Mouse (Mus musculus): ENCODE measurements around the gene Tubg2. TPM values are rescaled to one million over a fixed set of nuclear protein-coding genes. Genes with fewer than 3 reads are reported as not detected.
A peak's percentile ranks its signal among the peaks of the same experiment; 100 is the strongest.
"Not testable (repeated sequence)": the region's sequence is repeated elsewhere in the genome, so short reads cannot be mapped to it uniquely, and the experiment has no call there.

Tubg2 gene
- polyA plus RNA-seq, 1 experiment from 2014 or later = 10.4 TPM

DNA sequence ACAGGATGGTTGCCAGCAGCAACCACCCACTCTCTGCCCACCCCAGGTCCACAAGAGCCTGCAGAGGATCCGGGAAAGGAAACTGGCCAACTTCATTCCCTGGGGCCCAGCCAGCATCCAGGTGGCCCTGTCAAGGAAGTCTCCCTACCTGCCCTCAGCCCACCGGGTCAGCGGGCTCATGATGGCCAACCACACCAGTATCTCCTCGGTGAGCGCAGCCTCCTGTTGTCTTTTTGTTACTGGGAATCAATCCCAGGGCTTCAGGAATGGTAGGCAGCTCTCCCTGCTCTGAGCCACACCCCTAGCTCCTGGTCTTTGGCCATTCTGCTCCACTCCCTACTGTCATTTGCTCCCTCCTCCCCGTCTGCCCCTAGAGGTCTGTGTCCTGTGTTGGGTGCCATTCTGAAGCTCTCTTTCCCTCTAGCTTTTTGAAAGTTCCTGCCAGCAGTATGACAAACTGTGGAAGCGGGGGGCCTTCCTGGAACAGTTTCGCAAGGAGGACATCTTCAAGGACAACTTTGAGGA, 5.3 kb downstream of the Tubg2 start:
- not testable (repeated sequence) for H3K9ac ChIP-seq; H3K4me2 ChIP-seq (replicated peaks); H3K4me3 ChIP-seq; ATAC-seq (ENCODE audit: low FRiP score); H3K27ac ChIP-seq; H3K9me3 ChIP-seq (replicated peaks)
- Histone ChIP-seq H3K4me1 (peaks cover 18% of the 10 kb centered on the region), H3K27me3 (peaks cover 79% of the 10 kb centered on the region), H3K36me3 (peaks cover 19% of the 10 kb centered on the region)
- WGBS = 81% methylated on average over 8 of the region's 8 CpGs

DNA sequence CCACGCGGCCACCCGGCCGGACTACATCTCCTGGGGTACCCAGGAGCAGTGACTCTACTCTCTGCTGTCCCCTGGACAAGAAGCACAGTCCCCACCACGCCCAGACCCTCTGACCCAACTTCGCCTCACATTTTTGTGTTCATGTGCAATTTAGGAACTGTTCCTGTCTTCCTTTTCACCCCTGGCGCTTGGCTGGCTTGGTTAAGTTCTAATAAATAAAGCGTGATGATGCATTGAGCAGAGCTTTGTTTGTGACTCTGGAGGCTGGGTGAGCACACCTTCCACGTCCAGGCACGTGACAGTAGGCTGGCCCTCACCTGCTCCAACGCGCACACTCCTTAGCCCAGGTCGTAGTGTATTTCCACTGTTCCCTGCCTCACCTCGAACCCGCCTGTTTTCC, 5.8 kb downstream of the Tubg2 start:
- Histone ChIP-seq H3K4me1 (peaks cover 14% of the 10 kb centered on the region), H3K9ac (no peak overlapping the region), H3K27me3 (peaks cover 79% of the 10 kb centered on the region), H3K9me3 (replicated peaks) (no peaks in the 10 kb centered on the region), H3K36me3 (peaks cover 19% of the 10 kb centered on the region), H3K4me2 (replicated peaks) (no peak overlapping the region), H3K4me3 (no peak overlapping the region), H3K27ac (no peak overlapping the region)
- no peak for ATAC-seq (ENCODE audit: low FRiP score)
- WGBS = 85% methylated on average over 15 of the region's 15 CpGs

DNA sequence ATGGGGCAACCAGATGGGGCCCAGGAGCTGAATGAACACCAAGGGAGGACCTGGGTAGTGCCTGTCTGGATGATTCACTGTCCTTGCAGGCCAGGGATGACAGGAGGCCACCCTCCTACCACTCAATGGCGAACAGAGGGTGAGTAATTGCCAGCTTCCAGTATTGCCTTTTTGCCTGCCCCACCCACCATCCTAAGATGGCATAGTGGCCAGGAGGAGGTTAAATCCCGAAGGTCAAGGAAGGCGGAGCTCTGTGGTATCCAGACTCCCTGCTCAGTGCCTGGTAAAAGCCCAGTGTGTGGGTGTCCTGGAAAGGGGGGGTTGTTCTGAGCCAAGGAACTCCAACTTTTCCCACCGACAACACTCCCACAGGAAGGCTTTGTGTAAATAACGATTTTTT, 6.6 kb downstream of the Tubg2 start:
- WGBS = 54% methylated on average over 5 of the region's 5 CpGs
- Histone ChIP-seq H3K9ac (no peak overlapping the region), H3K27me3 (peaks cover 84% of the 10 kb centered on the region), H3K4me3 (no peak overlapping the region), H3K4me2 (replicated peaks) (no peak overlapping the region), H3K9me3 (replicated peaks) (no peaks in the 10 kb centered on the region), H3K27ac (no peak overlapping the region), H3K36me3 (peaks cover 22% of the 10 kb centered on the region), H3K4me1 (peaks cover 14% of the 10 kb centered on the region)
- ATAC-seq (ENCODE audit: low FRiP score) = no peak

DNA sequence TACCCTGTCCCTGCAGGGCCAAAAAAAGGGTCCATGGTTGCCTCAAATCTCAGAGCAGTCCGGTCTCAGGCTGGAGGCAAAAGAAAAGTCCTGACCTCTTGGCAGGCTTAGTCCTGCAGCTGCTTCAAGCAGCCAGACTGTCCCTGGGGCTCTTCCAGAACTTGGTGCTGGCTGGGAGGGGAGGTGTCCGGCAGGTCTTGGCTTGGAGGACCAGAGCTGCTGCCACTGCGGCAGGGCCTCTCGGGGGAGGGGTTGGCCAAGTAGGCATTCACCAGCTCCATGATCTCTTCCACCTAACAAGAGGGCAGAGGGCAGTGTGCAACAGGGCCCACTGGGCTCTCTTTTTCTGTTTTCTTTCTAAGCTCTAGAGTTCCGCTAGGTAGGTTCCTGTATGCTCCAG, 7.1 kb downstream of the Tubg2 start:
- Histone ChIP-seq H3K4me2 (replicated peaks) (no peak overlapping the region), H3K36me3 (peaks cover 27% of the 10 kb centered on the region), H3K27me3 (peaks cover 86% of the 10 kb centered on the region), H3K9me3 (replicated peaks) (no peaks in the 10 kb centered on the region), H3K27ac (no peak overlapping the region), H3K4me3 (no peak overlapping the region), H3K4me1 (peaks cover 14% of the 10 kb centered on the region), H3K9ac (no peak overlapping the region)
- 49% methylated on average over 5 of the region's 5 CpGs for WGBS
- ATAC-seq (ENCODE audit: low FRiP score) = no peak

DNA sequence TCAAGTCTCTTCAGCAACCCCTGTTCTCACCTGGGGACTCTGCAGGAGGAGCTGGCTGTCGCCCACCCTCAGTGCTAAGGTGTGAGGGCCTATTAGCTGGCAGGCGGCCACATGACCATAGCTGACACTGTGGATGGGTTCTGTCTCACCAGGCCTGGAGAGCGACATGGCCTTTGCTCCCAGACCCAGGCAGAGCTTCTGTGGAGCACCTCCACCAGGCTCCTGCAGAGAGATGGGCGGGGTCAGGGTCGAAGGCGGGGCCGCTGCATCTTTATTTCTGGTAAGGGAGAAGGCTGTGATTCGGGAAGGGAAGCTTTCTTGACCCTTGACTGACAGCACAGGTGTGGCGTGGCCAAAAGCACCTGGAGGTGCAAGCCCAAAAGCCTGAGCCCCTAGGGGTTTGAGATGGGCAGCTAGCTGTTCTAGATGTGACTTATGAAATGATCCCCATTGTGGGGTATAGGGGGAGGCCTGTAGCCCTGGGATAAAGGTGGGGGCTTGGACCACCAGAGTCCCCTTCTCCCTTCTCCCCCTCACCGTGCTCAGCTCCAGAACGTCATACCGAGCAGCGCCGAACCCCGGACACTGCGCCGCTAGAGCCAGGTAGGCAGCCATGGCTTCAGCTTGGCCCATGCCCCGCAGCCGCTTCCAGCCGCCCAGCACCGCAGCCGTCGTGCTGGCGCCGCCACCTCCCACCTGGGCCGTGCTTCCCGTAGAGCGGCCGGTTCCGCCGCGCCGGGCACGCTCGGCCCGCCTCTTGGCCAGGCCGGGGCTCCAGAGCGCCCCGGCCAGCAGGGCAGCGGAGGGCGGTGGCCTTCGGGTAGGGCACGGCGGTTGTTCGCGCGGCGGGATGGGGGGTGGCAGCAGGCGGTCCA, 8.0 kb downstream of the Tubg2 start:
- peak overlapping the region; percentile 48 for H3K4me2 ChIP-seq (replicated peaks)
- ATAC-seq (ENCODE audit: low FRiP score) = no peak
- H3K4me3 ChIP-seq = peak overlapping the region; percentile 32
- H3K4me1 ChIP-seq = peaks cover 15% of the 10 kb centered on the region
- 8% methylated on average over 48 of the region's 49 CpGs for WGBS
- peak overlapping the region; percentile 51 for H3K9ac ChIP-seq
- no peaks in the 10 kb centered on the region for H3K9me3 ChIP-seq (replicated peaks)
- H3K27ac ChIP-seq = no peak overlapping the region
- peaks cover 88% of the 10 kb centered on the region for H3K27me3 ChIP-seq
- H3K36me3 ChIP-seq = peaks cover 27% of the 10 kb centered on the region

DNA sequence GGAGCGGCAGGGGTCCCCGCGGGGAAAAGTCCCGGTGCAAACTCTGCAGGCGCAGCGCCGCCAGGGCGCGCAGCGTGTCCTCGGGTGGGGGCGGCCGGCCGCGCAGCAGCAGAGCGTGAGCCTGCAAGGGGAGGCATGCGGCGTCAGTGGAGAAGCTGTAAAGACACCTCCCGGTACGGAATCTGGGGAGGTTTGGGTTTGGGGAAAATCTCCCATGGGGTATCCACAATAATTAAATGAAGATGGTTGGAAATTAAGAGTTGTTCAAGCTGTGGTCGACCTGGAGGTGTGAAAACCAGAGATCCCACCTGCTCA, 8.6 kb downstream of the Tubg2 start:
- Histone ChIP-seq H3K4me2 (replicated peaks) (peak overlapping the region; percentile 48), H3K36me3 (peaks cover 27% of the 10 kb centered on the region)
- 3% methylated on average over 21 of the region's 21 CpGs for WGBS

DNA sequence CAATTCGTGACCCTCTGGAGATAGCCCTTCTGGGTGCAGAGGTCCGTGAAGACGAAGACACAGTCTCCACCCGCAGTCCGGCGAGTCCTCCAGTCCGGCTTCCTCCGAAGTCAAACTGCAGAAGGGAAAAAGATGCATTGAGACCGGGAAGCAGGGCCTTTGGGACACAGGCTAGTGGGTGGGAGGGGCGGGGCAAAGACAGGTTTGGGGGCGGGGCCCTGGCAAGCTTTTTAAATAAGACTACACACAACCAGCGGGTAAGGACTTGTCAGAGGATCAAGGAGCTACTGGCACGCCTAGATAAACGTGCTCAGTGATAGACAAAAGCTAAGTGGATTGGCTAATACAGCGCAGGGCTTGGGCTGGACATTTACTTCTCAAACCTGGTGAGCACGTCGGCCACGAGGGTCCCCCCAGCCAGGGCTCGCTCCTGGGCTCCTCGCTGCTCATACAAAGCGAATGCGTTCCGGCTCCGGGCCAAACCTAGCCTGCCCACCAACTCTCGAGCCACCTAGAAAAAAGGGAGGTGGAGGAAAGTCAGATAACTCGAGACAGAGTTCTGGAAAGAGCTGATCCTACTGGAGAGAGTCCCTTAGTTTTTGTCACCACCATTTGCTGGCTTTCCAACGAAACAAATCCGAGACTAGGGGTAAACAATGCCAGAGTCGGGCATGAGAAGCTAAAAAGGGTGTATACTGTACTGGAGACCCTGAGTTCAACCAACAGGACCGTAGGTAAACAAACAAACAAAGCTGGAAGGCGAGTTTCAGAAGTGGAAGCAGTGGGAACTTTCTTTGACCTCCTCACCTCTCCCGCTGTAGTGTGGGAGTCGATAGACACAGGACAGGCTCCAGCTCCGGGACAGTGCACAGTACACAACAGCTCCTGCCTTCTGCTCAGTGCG, 9.2 kb downstream of the Tubg2 start:
- Histone ChIP-seq H3K27me3 (peaks cover 95% of the 10 kb centered on the region), H3K27ac (no peak overlapping the region), H3K9ac (no peak overlapping the region), H3K9me3 (replicated peaks) (no peaks in the 10 kb centered on the region), H3K36me3 (peaks cover 27% of the 10 kb centered on the region), H3K4me1 (peaks cover 27% of the 10 kb centered on the region), H3K4me3 (no peak overlapping the region), H3K4me2 (replicated peaks) (peak overlapping the region; percentile 48; the same call in 1 of the 2 replicates)
- 11% methylated on average over 34 of the region's 35 CpGs for WGBS
- no peak for ATAC-seq (ENCODE audit: low FRiP score)

More for the DNA sequence above, 8.6 kb downstream of the Tubg2 start:
- H3K4me1 ChIP-seq = peaks cover 21% of the 10 kb centered on the region
- no peaks in the 10 kb centered on the region for H3K9me3 ChIP-seq (replicated peaks)
- peak overlapping the region; percentile 32 for H3K4me3 ChIP-seq
- H3K27me3 ChIP-seq = peaks cover 89% of the 10 kb centered on the region
- peak overlapping the region; percentile 51 for H3K9ac ChIP-seq
- H3K27ac ChIP-seq = no peak overlapping the region
- no peak for ATAC-seq (ENCODE audit: low FRiP score)

DNA sequence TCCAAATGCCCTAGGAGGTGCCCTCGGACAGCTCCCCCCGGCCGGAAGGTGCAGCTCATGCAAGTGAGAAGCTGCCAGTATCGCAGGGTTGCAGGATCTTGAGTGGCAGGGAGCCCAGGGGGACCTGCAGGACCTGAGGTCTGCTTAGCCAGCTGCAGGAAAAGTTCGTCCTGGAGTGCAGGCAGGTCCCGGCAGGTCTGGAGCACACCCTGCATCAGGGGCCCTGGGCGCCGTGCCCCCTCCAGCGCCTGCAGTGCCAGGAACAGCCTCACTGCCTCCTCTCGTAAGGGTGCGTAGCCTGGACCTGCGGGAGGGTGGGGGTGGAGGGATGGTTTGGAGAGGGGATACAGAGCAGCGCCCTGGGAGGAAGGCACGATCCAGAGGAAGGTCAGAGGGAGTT, 10.7 kb downstream of the Tubg2 start:
- Histone ChIP-seq H3K4me3 (no peak overlapping the region), H3K27ac (no peak overlapping the region), H3K27me3 (peaks cover 92% of the 10 kb centered on the region), H3K9ac (no peak overlapping the region), H3K4me2 (replicated peaks) (no peak overlapping the region), H3K9me3 (replicated peaks) (no peaks in the 10 kb centered on the region), H3K4me1 (peaks cover 35% of the 10 kb centered on the region), H3K36me3 (peaks cover 27% of the 10 kb centered on the region)
- no peak for ATAC-seq (ENCODE audit: low FRiP score)
- WGBS = 53% methylated on average over 14 of the region's 14 CpGs

DNA sequence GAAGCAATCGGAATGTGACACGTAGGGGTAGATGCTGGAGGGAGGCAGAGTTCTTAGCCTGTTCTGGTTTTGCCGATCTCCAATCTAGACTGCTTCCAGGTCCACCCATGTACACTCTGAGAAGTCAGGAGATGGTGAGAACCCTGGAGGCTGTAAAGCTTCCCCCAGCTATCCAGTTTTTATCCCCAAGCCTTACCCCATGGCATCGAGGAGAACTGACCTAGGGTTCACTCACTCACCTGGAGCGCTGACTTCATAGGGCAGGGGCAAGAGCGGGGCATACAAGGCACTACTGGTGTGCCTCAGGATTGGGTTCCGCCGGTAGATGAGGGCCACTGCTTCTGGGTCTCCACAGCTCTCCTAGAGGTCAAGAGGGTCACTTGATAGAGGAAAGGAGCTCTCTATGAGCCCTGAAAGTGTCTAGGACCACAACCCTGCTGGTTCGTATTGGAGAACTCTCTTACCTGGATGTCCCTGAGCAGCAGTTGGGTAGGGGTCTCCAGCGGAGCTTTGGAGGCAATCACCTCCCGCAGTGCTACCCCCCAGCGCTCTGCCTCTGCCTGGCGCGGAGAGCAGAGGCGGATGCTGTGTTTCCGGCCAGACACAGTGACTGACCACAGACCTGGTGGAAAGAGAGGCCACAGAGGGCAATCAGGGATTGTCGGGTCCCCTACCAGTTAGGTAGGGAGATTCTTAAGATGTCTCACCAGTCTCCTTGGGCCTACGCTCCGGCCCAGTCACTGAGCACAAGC, 11.7 kb downstream of the Tubg2 start:
- no peak overlapping the region for H3K4me3 ChIP-seq
- no peaks in the 10 kb centered on the region for H3K9me3 ChIP-seq (replicated peaks)
- H3K4me2 ChIP-seq (replicated peaks) = no peak overlapping the region
- 40% methylated on average over 19 of the region's 19 CpGs for WGBS
- no peak for ATAC-seq (ENCODE audit: low FRiP score)
- peaks cover 81% of the 10 kb centered on the region for H3K27me3 ChIP-seq
- H3K36me3 ChIP-seq = peaks cover 24% of the 10 kb centered on the region; the same call in 1 of the 2 replicates
- no peak overlapping the region for H3K9ac ChIP-seq
- peaks cover 39% of the 10 kb centered on the region for H3K4me1 ChIP-seq
- H3K27ac ChIP-seq = no peak overlapping the region

DNA sequence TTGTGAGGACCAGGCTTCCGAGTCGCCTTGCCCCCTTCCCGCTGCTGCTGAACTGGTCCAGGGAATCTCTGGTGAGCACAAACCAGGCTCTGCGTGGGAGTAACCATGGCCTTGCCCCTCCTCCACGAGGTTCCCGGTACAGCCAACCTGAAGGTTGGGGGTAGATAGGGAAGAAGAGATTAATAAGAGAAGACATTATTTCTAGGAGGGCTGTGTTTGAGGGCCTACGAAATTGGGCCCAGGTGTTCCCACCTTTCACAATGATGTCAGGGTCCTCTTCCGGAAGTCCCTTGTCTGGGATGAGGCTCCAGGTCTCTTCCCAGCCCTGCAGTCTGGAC, 12.2 kb downstream of the Tubg2 start:
- Histone ChIP-seq H3K9ac (no peak overlapping the region), H3K4me3 (no peak overlapping the region), H3K36me3 (peaks cover 19% of the 10 kb centered on the region; the same call in 1 of the 2 replicates), H3K27me3 (peaks cover 77% of the 10 kb centered on the region), H3K27ac (no peak overlapping the region), H3K4me2 (replicated peaks) (no peak overlapping the region), H3K9me3 (replicated peaks) (no peaks in the 10 kb centered on the region), H3K4me1 (peaks cover 43% of the 10 kb centered on the region)
- no peak for ATAC-seq (ENCODE audit: low FRiP score)
- 51% methylated on average over 8 of the region's 8 CpGs for WGBS

DNA sequence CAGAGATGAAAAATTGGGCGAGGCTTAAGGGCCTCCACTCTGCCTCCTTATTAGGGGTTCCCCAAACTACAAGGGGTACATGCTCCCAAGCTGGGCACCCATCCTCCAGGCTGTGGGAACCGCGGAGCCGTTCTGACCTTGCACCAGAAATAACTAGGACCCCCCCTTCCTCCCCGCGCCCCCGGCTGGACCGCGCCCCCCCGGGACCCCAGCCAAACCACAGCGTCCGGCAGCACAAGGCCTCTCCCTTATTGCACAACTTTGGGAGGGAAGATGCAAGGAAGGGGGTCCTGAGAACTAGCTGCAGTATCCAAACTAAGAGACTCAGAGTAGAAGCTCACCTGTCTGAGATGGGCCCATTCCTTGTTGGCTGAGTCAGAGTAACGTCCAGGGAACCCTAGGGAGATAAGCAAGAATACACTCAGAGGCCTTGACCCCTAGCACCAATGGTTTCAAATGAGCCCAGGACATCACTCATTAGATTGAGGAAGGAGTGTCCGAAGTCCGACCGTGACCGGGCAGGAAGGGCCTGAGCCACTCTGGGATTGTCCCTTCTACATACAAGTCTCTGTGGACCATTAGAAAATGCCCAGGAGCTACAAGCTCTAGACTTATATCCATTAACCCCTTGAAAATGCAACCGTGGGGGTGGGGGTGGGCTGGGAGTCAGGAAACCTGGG, 12.7 kb downstream of the Tubg2 start:
- 50% methylated on average over 18 of the region's 18 CpGs for WGBS
- H3K4me3 ChIP-seq = peak overlapping the region; percentile 73; the same call in 1 of the 2 replicates
- H3K27me3 ChIP-seq = peaks cover 77% of the 10 kb centered on the region
- H3K27ac ChIP-seq = no peak overlapping the region
- no peak for ATAC-seq (ENCODE audit: low FRiP score)
- no peak overlapping the region for H3K9ac ChIP-seq
- H3K4me1 ChIP-seq = peaks cover 48% of the 10 kb centered on the region
- no peaks in the 10 kb centered on the region for H3K9me3 ChIP-seq (replicated peaks)
- peak overlapping the region; percentile 93 for H3K4me2 ChIP-seq (replicated peaks)
- peaks cover 15% of the 10 kb centered on the region; the same call in 1 of the 2 replicates for H3K36me3 ChIP-seq

All from hindbrain, embryonic 12.5 days (tissue).